Mouse (Mus musculus) cerebellum, postnatal 4 days (tissue): ENCODE data around the gene Znrf2.
A peak's percentile ranks its signal among the peaks of the same experiment; 100 is the strongest.

Source experiments
- DNase-seq, 2 experiments: peaks; one replicate each; pipeline ENCODE4 v3.0.0; 2022; ENCODE audit warnings: low spot score in 2 of 2, mixed read lengths in 1 of 2

The Znrf2 gene

DNA sequence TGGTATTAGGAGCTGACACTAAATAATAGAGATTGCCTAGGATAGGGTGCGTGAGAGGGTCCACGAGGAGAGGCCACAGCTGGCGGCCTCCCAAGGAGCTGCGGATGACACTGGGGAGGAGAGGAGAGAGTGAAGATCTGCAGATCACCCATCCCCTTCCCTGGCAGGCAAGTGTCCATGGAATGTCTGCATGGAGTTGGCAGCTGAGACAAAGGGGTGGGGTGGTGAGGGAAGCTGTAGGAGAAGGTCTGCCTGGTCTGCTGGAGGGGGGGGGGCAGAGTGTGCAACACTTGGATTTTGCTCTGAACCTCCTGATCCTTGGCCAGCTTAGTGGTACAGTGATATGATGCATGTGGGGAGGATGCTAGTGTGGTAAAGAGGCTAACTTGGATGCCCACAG is 98.3 kb downstream of the Znrf2 start:
- no peak for DNase-seq

DNA sequence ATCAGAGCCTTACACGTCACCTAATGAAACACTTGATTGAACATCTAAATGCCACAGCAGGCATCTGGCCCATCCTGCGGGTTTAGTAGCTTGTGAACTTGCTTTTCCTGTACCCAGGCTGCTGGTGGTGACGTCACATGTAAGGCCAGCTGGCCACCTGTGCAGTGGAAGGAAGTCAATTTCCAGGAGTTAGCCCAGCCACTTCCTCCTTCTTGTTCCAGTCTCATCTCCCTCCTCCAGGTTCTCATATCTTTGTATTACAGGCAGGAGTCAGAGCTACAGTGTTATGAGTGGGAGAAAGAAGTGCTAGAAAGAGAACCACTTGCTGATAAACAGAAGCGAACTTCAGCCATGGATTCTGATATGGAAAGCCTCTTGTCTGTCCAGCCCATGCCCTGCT is 99.4 kb downstream of the Znrf2 start:
- no peak for DNase-seq

DNA sequence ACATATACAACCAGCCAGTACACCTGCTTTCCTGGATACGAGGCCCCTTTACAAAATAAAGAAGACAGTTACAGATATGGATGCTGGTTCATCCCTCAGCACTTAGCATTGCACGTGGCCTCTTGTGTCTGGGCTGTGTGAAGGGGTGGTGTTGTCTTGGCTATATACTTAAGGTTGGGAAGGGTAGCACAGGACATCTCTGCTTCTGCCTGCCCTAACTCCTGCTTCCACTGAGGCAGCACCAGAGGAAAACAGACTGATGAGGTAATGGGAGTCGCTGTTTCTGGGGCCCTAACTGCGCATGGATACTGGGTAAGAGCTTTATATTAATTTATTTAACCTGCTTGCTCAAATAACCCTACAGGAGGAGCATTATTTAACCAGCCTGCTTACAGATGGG is 100.2 kb downstream of the Znrf2 start:
- no peak for DNase-seq

DNA sequence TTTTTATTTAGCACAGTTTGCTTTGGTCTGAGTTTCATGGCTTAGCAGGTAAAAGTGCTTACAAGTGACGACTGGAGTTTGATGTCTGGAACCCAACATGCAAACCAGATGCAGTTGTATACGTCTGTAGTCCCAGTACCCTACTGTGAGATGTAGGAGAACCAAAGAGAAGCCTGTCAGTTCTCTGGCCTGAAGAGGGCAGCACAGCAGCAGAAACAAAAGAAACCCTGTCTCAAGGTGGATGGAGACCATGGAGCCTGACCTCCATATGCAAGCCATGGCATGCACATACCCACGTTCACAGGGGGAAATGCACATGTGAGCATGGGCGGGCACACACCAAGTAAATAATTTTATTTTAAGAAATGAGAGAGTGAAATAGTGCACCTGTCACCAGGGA is 100.8 kb downstream of the Znrf2 start:
- DNase-seq = peak in 1 of 2 experiments; percentile 23

DNA sequence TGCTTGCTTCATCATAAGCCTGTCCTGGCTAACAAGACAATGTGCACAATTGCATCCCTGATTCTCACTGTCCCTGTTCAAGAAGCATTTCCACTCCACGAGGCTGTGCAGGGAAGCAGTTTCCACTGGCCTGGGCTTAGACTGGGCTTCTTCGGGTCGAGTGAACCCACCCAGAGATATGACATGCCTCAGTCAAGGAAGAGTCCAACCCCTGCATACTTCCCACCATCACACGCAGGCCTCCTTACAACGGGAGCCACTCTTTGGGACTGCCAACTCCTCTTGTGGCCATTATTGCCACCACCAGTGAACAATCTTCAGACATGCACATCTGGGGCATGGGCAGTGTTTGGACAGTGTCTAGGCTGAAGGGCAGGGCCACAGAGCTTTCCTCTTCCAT is 101.8 kb downstream of the Znrf2 start:
- DNase-seq = no peak

DNA sequence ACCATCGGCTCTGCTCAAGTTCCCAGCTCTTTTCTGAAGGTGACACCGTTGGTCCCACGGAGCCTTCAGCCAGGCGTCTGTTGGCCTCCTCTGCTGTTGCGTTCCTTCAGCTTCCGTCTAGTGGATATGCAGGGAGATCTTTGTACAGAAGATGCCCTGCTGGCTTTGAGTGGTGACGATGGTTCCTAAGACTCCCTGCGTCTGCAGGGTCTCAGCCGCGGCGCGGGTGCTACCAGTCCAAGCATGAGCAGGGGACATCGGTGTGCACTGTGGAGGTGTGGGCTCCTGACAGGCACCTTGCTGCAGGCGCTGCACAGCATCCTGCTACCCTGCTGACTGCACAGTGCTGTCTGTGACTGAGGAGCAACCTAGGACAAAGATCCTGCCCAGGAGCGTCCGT is 107.8 kb downstream of the Znrf2 start:
- no peak for DNase-seq

DNA sequence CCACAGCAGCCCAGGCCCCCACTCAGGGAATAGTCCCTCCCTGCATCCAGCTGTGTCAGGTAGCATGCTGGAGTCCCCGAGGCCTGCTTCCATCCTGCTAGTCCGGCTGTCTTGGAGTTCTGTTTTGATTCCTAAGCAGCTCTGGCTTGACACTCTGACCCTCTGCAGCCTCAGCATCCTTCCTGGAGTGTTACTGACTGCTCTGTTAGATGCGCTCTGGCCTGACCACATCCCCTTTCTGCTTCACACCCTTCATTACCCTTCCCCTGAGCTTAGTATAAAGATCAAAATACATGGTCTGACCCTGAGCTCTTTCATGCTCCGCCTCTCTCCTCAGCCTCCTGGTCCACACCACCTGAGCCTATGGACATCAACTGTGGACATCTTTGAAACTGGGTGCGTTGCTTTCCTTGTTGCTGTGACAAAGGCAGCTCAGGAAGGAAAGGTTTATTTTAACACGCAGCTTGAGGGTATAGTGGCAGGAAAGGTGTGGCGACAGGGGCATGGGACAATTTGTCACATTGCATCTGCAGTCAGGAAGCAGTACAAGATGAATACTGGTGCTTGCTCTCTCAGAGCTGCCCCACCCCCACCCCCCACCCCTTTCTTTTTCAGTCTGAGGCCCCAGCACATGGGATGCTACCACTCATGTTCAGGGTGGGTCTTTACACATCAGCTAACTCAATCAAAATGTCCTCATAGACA is 109.2 kb downstream of the Znrf2 start:
- DNase-seq = no peak

DNA sequence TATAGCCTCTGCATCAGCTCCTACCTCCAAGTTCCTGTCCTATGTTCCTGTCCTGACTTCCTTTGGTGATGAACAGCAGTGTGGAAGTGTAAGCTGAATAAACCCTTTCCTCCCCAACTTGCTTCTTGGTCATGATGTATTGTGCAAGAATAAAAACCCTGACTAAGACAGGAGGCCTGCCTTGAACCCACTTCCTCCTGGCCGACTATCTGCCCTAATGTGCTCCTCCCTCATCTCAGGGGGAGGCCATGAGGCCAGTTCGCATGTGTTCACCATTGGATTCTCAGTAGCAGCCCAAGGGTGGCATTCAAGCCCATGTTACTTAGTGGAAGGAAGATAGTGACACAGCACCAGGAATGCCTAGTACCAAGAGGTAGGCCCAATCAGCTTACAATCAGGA is 110.2 kb downstream of the Znrf2 start:
- DNase-seq = no peak

DNA sequence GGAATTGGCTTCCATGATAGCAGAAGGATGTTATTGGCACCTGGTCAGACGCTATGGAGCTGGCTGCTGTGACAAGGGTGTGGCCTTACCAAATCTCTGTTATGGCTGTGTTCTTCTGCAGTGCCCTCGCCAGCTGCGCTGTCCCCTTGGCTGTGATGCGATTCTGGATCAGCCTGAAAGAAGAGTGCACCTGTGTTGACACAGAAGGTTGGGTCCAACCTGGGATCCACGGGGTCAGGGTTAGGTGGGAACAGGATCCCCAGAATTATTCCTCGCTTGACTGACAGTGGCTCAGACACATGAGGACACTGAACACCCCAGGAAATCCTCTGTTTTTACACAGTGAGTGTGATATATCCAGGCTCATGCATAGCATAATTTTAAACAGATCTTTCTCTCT is 111.2 kb downstream of the Znrf2 start:
- DNase-seq = no peak

DNA sequence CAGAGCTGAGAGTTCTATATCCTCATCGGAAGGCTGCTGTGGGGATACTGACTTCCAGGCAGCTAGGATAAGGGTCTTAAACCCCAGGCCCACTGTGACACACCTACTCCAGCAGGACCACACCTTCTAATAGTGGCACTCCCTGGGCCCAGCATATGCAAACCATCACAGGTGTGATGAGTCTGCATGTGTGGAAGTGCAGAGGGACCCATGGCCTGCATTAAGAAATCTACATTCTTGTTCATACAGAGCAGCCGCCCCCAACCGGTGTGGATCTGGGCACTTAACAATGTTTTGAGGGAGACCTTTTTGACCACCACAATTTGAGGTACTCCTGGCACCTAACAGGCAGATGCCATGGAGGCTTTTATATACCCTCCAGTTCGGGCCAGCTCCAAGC is 114.9 kb downstream of the Znrf2 start:
- no peak for DNase-seq

DNA sequence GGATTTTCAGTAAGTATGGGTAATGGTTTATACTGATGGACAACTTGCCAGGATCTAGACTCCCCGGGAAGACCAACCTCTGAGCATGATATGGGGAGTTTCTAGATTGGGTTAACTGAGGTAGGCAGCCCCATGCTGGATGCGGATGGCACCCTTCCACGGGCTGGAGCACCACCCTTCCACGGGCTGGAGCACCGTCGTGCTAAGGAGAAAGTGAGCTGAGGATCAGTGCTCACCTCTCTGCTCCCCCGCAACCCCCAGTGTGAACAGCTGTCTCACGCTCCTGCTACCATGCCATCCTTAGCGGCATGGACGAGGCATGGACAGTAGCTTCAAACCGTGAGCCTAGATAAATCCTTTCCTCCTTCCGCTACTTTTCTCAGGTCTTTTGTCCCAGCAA is 115.8 kb downstream of the Znrf2 start:
- no peak for DNase-seq

DNA sequence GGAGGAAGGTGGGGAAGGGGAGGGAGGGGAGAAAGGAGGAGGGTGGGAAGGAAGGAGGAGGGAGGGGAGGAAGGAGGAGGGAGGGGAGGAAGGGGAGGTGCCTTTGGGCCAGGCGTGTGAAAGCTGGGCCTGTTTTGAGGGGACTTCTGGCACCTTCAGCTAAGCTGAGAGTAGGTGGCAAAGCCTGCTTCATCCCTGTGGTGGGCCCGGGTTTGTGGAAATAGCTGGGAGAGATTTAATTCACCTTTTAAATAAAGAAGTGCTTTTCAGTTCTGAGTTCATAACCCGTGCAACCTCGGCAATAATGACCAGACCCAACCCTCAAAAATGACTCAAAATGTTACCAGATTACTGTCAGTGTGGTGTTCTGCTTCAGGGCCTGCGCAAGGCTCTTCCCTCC is 116.5 kb downstream of the Znrf2 start:
- no peak for DNase-seq

DNA sequence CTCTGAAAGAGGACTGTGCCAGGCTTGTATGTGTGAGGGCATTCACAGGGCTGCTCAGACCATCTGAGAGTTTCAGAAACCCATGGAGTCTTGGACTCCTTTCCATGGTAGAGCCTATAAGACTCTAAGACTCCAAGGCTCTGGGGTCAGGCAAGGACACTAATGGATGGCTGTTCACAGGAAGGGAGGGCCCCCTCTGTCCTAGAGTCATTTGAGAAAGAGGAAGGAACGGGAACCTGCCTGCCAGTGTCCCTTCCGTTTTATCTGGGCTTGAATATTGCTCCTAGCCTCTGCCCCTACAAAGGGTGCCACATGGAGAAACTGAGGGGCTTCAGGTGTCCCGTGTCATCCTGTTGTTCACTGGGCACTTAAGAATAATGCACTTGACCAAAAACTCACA is 117.2 kb downstream of the Znrf2 start:
- DNase-seq = no peak

DNA sequence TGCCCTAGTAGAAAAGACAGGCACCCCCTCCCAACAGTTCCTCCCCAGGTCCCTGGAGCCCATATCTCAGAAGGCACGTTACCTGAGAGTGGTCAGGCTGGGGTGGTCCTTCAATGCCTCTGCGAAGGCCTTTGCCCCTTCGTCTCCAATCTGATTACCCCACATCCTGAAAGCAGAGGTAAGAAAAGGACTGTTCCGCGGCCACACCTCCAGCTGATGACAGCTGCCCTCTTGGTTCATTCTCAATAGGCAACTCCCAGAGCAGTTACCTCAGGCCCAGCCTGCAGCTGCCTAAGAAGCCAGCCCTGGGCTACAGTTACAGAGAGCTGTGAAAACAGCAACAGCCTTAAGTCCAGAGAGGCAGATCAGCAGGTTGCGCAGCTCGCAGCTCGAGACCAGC is 117.6 kb downstream of the Znrf2 start:
- no peak for DNase-seq

DNA sequence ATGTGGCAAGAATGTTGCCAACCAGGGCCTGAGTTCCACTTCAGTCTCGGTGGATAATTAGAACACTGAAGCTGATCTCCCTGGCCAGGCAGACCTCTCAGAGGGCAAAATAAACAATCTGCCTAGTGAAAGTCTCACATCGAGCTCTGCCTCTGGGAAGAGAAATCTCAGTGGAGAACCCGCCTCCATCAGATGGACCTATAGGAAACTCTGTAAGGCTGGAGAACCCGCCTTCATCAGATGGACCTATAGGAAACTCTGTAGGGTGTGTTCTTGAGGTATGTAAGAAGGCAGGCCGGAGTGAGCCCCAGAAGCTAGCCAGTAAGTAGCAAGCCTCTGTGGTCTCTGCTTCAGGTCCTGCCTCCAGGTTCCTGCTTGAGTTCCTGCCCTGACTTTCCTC is 118.2 kb downstream of the Znrf2 start:
- DNase-seq = no peak

DNA sequence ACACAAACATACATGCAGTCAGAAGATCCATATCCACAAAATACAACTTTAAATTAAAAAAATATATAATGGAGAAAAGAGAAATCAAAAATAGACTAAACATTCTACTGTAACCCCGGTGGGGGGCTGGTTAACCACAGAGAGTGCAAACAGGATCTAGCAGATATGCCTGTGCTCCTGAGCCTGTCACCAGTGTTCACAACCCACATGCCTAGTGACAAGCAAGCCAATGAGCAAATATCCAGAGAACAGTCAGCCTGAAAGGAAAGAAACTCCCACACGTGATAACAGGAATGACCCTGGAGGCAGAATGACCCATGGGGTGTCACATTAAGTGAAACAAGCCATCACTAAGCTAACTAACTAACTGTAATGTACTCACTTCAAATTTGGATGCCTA is 119.8 kb downstream of the Znrf2 start:
- no peak for DNase-seq

DNA sequence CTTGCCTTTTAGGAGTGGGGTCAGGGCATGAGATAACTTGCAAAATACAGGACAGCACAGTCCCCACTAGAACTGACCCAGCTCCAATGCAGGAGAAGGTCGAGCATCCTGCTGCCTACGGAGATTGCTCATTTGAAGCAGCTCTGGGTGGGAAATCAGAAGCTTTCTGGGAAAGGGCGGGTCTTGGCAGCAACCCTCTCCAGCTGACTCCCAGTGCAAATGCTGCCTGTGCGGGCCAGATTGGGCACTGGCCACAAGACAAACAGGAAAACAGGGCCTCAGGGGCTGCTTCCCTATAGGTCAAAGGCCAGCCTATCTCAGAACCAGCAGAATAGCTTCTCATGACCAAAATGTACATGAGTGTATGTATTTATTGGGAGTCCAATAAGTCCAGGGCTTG is 122.9 kb downstream of the Znrf2 start:
- no peak for DNase-seq

DNA sequence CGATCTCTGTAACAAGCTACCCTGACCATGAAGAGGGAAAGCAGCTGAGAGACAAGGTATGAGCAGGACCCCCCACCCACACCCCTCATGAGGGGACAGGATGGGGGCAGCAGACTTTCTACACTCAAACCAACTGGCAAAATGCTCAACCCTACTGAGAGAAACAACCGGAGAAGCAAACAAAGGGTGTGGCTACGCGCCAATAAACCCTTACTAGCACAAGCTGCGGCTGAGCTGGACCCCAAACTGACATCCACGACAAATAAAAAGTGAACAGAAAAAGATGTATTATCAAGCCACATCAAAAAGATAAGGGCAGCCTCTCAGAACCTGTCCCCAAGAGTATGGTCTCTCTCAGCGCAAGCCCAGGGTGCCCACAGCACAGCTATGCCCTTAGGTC is 123.4 kb downstream of the Znrf2 start:
- no peak for DNase-seq

DNA sequence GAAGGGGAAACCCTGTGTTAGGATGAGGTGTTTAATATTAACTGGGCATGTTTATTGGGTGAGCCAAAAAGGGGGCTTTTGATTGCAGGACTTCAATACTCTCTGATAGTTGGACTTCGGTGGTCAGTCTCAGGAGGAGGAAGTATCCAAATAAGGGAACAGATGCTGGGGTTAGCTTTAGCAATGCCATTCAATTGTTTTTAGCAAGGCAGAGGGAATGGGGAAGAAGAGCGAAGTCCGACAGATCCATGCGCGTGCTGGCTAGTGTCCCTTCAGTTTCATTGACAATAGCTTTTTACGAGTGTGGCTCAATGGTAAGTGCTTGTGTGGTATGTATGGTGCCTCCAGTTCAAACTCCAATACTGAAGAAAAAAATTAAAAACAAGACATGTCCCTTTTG is 124.4 kb downstream of the Znrf2 start:
- no peak for DNase-seq
